Mouse (Mus musculus): ENCODE results near the gene Gm45844.
"Not testable (repeated sequence)": the region's sequence is repeated elsewhere in the genome, so short reads cannot be mapped to it uniquely, and the experiment has no call there.

Gene Gm45844

DNA sequence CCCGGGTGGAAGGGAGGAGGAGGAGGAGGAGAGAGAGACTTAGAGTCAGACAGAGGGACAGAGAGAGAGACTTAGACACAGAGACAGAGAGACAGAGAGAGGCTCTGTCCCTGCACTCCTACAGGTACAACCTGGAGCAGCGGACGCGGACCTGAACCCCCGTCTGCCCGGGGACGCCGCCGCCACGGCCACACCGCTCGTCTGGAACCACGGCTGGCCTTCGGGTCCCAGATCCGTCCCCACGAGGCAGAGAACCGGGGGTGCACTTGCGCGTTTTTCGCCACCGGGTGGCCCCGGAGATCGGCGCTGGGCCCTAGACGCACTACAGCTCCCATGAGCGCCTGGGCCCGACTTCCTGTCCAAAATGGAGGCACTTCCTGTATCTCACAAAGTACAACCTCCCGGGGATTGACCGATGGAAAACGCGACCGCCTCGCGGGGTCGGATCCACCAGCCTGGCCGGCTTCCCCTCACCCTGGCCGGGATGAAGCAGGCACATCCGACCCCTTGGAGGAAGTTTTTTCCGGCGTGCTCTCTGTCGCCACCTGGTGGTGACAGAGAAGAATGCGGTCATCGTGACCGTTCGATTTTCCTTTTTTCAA, at the start of gene Gm45844:
Gene Gm45844 (minus strand): TSS at position 324 of the 602 bp plus-strand sequence.
- peak; percentile 95 for DNase-seq

DNA sequence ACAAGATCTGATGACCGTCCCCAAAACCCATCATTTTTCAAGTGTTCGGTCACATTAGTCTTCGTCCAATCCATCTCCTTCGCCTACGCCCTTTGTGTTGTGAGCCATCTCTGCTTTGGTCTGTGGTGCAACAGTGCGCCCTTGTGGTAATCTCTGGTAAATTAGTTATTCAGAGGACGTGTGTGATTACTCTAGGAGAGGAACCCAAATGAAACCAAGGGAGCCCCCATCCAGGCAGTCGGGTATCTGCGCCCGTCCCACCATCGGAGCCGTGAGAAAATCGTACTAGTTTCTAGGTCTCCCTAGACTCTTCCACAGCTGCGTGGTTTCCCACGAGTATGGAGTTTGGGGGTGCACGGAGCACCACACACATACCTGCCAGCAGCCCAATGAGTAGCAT, 17.5 kb upstream of the Gm45844 start:
- DNase-seq, result peak; percentile 58

DNA sequence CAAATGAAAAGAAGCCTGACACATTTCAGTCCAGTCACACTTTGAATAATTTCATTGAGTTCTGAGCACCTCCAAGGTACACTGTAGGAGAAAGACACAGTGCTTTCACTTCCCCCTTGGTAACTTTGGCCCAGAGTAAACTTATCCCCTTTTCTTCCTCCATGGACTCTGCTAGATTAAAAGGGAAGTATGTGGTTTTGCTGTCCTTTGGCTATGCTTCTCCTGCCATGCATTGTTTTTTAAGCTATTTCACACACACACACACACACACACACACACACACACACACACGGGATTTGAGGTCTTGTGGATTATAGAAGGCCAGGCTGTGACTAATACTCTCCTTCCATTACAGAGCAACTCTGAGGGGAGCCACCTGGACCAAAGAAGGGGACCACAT, 3.3 kb upstream of the Gm45844 start:
- DNase-seq, result no peak

DNA sequence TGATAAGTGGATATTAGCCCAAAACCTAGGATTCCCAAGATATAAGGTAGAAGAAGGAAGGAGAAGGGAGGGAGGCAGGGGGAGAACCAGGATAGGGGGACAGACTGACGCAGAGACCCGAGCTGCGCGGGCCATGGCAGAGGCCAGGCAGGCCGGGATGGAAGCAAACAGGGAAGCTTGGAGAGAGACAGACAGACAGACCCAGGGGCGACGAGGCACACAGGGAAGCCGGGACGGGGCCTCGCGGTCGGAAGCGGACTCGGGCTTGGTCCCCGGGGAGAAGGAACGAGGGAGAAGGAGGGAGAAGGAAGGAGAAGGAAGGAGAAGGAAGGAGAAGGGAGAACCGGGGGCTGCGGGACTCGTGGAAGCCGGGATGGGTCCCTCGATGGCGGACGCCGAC, 533 bp downstream of the Gm45844 start:
- DNase-seq, result not testable (repeated sequence)

DNA sequence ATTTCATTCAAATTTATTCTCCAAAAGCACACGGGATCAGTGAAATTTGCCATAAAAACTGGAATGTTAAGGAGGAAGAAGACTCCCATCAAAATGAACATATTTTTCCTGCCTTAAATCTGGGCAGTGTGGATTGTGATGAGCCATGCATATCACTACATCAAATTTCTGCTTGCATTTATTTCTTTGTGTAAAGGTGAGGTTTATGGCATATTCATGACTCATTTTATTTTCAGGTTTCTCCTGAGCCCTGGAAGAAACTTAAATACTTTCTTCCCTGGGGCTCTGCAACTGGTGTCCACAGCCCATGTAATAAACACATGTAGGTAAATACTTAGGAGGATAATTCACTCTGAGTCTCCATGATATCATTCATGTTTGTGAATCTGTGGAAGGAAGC, 30.9 kb downstream of the Gm45844 start, which contains the start of gene Vmn2r29:
Gene Vmn2r29 (minus strand): TSS at position 101 of the 400 bp plus-strand sequence.
- not testable (repeated sequence) for DNase-seq

DNA sequence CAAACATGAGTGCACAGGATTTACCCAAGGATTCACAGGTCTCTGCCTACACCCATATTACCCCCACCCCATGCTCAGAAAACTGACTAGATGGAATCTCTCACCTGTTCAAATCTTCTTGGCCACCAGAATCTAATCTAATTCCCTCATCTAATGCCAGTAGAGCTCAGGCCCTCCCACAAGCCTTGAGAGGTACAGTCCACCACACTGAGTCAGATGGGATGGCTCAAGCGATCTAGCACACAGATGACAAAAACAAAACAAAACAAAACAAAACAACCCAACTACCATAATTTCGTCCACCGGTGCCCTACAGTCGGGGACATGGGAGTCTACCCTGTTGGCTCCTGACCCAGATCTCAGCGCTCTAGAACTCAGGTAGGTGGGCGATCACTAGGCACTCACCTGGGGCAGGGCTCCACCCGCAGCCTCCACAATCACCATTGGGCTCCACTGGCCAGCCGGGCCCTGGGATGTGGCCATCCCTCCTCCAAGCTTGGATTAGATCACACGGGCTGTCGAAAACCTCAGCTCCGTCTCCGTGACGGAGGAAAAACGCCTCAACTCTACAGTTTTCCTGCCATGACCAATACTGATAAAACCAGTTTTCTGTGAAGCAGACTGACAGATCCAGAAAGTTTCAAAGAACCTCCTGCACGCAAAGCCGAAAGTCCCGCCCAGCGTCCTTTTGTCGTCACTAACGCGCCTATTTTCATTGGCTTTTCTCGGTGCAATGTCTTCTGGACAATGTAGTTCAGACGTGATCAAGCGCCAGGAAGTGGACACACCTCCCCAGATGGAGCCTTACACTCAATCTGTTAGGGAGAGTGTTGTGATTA, 68.6 kb downstream of the Gm45844 start, which contains the start of gene Zfp772:
Gene Zfp772 (minus strand): TSS at position 686 of the 839 bp plus-strand sequence.
- DNase-seq, result peak; percentile 49

DNA sequence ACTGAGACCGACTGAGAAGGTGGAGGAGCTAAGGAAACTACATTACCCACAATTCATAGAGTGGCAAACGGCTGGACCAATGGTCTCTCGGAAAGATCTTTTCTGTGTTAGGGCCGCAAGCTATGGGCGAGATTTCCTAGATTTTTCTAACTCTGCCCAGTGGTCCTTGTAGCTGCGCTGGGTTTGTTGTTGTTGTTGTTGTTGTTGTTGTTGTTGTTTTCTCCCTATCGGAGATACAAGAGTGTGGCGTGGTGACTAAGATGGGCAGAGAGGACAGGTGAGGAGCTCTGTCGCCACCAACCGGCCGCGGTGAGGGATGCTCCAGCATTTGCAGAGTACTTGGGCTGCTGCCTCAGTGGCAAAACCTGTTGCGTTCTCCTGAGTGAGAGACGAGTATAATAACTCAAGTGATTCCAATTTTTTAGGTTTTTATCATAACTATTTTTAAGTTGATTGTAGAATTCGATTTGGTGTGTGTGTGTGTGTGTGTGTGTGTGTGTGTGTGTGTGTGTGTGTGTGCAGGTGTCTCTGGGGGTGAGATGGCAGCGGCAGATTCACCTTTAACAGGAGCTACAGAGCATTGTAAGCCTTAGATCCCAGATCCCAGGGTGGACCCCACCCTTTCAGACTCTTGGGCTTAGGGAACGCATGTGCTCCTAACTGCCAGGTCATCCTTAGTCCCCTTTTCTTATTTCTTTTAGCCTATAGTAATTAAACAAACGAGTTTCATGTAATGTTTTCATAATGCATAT, 89.7 kb downstream of the Gm45844 start:
- DNase-seq, result peak; percentile 80

DNA sequence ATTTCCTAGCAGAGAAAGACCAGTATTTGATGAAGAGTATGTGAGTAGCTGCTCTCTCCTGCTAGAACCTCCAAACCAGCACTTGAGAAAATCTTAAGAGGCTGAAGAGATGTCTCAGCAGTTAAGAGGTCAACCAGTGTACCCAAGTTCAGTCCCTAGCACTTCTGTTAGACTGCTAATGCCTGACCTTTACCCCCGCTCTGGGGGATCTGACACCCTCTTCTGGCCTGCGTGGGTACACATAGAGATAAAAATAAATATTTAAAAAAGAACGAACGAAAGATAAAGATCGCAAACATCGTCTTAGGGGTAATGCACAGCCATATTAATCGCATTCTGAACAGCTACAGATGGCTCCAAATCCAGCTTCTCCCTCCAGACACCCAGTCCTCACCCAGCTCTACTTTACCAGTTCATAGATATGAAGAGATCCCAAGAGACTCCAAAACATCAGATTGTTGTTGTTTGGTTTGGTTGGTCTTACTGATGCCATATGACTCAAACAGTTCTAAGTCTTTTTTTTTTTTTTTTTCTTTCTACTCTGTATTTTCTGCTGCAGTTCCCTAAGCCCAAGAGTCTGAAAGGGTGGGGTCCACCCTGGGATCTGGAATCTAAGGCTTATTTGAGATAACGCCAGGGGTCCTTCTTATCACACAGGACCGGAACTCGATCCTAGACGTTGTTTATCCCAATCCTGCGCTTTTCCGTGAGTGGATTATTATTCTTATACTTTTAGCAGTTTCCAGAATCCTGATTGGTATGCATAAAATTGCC, 90.5 kb downstream of the Gm45844 start:
- DNase-seq, result no peak

DNA sequence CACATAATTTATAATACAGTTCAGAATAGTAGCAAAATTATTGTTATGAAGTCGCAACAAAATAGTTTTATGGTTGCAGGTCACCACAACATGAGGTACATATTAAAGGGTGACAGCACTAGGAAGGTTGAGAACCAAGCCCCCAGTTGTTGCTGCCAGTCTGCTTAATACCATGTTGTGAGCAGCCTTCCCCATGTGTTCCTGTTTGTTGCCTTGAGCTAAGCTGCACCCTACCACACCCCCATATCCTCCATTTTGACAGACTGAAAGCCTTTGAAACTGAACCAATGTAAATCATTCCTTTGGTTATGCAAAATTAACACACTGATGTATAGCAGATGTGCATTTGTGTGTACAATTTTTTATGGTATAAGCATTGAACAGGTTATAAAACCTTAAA, 92.2 kb downstream of the Gm45844 start:
- DNase-seq, result no peak

DNA sequence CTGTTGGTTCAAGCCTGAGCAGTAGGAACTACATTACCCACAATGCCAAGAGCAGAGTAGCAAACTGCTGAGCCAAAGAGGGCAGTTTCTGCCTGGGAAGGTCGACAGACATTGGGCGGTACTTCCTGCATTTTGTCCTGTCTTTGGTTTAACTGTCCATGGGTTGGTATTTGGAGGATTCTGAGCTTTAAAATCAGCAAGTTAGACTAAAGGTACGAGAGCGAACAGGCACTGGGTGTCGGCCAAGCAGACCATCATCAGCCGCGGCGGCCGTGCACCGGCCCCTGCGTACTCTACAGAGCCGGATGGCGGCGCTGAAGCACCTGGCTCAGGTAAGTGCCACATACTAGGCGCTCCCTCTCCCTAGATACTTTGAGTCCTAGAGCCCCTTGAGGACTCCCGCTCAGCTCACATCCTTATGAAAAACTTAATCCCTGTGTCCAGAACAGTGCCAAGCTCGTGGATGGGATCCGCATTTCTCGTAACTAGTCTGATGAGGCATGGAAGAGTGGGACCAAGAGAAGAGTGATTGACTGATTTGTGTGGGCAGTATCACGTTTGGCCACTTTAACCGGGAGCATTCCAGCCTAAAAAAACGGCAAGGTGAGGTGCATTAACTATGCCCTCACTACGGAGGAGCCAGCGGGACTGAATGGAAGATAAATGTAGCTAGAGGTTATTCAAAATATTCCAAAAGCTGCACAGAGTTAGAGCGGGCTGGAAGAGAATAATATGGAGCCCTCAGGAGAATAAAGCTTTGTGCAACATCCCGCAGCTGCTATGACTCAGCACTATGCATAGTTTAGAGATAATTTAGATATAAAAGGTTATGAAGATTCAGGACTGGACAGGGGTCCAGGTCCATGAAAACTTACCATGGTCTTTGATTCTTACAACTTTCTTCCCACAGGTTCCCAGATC, 106.6 kb downstream of the Gm45844 start, which contains the start of gene Zfp418:
Gene Zfp418 (plus strand): TSS at position 104 of the 921 bp plus-strand sequence.
- DNase-seq, result peak; percentile 79
